Mouse (Mus musculus): Measurements from ENCODE around the gene Nav3.
A peak's percentile ranks its signal among the peaks of the same experiment; 100 is the strongest.
"Not testable (repeated sequence)": the region's sequence is repeated elsewhere in the genome, so short reads cannot be mapped to it uniquely, and the experiment has no call there.

Gene Nav3

GRCm38 (mm10) chr10:110383506-110384229, 72.3 kb downstream of the Nav3 start:
- DNase-seq (ENCODE audit: low spot score): not testable (repeated sequence)

- no peak for DNase-seq (ENCODE audit: low spot score)
Measured at GRCm38 (mm10) chr10:110380792-110381191, 75.2 kb downstream of the Nav3 start.

DNA sequence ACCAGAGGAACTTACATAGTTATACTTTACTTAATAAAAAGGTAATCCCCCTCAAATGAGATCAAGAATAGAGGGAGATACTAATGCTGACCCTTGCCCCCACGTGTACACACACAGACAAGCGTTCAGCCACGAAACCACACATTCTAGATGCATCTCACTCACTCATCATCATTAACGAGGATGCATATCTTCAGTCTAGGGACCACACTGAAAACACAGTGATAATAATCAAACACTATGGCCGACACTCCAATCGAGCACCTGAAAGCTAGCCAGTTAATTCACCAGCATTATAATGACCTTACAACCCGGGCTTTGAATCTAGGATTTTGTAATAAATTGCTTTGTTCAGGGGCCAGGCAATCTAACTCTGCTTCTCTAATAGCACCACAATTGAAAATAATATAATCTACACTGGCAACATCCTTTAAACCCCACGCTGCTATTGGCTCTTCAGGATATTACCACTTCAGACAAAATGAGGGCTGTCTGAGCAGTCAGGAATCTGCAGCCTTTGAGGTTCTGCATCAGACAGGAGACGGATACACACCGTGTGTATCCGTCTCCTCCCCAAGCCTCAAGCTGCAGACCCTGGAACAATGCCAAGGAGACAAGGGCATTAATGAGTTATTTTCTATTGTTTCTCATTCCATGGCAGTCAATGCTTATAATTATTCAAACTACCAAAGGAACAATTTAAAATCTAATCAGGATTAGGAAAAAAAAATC, 83.1 kb downstream of the Nav3 start:
- DNase-seq (ENCODE audit: low spot score): no peak

- no peak for DNase-seq (ENCODE audit: low spot score)
Measured at GRCm38 (mm10) chr10:110352148-110352547, 103.9 kb downstream of the Nav3 start.

- DNase-seq (ENCODE audit: low spot score): no peak
Measured at GRCm38 (mm10) chr10:110330030-110330429, 126.0 kb downstream of the Nav3 start.

- DNase-seq (ENCODE audit: low spot score): no peak
Measured at GRCm38 (mm10) chr10:110329629-110330028, 126.4 kb downstream of the Nav3 start.

DNA sequence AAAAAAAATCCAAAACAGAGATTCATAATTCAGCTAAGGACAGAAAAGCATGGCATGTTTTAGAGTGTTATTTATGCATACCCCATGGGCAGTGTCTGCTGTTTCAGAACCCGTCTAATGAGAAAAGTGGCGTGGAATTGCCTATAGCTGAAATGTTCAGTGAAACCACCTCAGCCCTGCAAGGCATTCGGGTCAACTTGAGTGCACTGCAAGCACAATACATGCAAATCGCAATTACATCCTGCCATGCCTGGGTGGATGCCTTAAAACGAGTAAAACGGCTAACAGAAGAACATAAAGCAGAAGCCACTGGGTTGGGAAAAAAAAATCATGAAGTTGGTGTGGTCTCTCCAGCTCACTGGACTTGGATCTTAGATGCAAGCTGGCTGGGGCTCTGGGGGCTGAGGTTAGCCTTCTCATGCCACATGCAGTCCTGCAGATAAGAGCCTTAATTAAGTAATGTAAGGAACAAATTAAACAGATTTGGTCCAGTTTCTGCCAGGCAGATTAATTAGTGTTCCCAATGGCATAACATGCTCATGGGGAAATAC, 133.8 kb downstream of the Nav3 start:
- no peak for DNase-seq (ENCODE audit: low spot score)

DNA sequence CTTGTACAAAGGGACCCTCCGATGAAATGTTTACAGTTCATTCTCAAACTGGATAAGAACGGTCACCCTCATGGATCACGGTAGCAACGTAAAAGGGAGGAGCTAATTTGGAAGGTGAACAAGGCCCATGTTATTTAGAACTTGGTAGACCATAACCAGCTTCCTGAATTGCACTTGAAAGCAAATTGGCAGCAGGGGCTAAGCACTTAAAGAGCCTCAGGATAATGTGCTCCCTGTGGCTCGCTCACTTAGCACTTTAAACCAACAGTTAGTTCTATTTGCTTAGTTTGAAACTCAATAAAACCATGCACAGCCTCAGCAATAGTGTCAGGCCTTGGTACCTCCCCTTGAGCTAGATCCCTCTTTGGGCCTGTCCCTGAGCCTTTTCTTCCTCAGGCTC, 138.7 kb downstream of the Nav3 start:
- no peak for DNase-seq (ENCODE audit: low spot score)

GRCm38 (mm10) chr10:110314525-110314924, 141.5 kb downstream of the Nav3 start:
- DNase-seq (ENCODE audit: low spot score): no peak

- DNase-seq (ENCODE audit: low spot score): no peak
Measured at GRCm38 (mm10) chr10:110313959-110314358, 142.0 kb downstream of the Nav3 start.

- DNase-seq (ENCODE audit: low spot score): no peak
Measured at GRCm38 (mm10) chr10:110309511-110309910, 146.5 kb downstream of the Nav3 start.

DNA sequence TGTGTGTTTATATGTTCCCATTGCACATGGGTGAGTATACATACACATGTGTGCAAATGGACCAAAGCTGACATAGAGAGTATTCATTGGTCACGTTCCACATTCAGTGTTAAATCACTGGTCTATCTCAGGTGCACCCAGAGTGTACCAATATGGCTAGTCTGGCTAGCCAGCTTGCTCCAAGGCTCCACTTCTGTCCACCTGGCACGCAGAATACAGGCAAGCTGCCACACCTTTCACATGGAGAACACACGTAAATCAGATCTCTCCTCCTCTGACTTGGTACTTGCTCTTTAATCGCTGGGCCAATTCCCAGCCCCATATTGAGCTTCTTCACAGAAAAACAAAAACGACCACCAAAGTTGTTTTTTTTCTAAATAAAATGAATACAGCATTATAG, 150.4 kb downstream of the Nav3 start:
- DNase-seq (ENCODE audit: low spot score): no peak

GRCm38 (mm10) chr10:110290016-110290623, 165.9 kb downstream of the Nav3 start:
- no peak for DNase-seq (ENCODE audit: low spot score)

DNA sequence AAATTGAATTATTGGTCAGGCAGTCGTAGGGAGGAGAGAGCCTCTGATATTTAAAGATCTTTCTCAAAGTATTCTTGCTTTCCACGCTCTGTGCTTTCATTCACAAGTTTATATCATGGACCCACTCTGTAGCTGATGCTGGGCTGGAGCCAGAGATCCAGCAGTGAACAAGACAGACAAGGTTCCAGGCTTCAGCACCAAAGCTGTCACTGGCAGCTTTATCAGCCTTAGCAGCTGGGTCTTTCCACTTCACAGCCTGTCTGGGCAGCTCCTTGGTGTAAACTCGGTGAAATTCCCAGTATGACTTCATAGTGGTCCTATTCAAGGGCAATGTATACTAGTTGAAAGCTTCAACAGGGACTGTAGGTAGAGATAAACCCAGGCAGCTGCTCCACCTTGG, 172.1 kb downstream of the Nav3 start:
- no peak for DNase-seq (ENCODE audit: low spot score)

GRCm38 (mm10) chr10:110272818-110273217, 183.2 kb downstream of the Nav3 start:
- DNase-seq (ENCODE audit: low spot score): no peak

GRCm38 (mm10) chr10:110270561-110270960, 185.4 kb downstream of the Nav3 start:
- no peak for DNase-seq (ENCODE audit: low spot score)

GRCm38 (mm10) chr10:110242128-110242561, 213.9 kb downstream of the Nav3 start:
- no peak for DNase-seq (ENCODE audit: low spot score)

DNA sequence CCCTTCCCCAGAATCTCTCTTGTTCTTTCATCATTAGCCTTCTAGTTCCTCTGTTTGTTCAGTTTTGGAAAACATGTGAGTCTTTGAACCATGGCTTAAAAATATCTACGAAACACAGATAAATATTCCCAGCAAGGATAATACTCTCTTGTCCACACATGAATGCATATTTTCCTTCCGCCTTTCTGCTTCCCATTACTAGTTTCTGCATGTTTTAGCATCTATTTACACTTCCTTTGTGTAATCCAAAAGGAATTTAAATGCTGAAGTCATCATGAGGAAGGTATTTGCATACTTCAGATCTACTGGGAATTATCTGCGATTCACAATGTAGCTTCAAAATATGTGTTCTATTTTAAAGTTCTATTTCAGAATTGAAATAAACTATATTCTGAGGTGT, 215.3 kb downstream of the Nav3 start:
- DNase-seq (ENCODE audit: low spot score): no peak

GRCm38 (mm10) chr10:110233307-110233930, 222.6 kb downstream of the Nav3 start:
- DNase-seq (ENCODE audit: low spot score): peak; percentile 12

- DNase-seq (ENCODE audit: low spot score): no peak
Measured at GRCm38 (mm10) chr10:110206411-110206810, 249.6 kb downstream of the Nav3 start.

GRCm38 (mm10) chr10:110204121-110204697, 251.8 kb downstream of the Nav3 start:
- DNase-seq (ENCODE audit: low spot score): no peak

DNA sequence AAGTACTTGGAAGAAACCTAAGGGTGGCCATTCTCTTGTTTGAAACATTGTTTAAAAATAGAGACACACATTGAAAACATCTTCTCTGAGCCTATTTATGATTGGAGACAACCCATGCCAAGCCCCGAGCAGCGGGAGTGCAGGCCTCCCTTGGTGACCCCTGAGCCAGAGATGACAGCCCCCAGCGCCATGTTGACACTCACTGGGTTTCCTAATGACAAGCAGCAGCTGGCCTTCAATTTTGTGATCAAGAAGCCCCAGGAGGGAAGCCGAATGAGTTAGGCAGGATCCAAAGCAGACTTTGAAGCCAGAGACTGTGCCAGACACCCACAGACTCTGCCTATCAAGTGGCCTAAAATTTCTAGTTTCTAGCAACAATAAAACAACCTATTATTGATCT, 263.1 kb downstream of the Nav3 start:
- DNase-seq (ENCODE audit: low spot score): no peak
